Mouse (Mus musculus): ENCODE results near the gene Trappc4. TPM values are rescaled to one million over a fixed set of nuclear protein-coding genes. Genes with fewer than 3 reads are reported as not detected.
"Not testable (repeated sequence)": the region's sequence is repeated elsewhere in the genome, so short reads cannot be mapped to it uniquely, and the experiment has no call there.

The Trappc4 gene
- polyA plus RNA-seq (2015; fragmentation: Nextera tagmentation; extraction: Ambion mirVana) = 42.8 and 46.3 TPM in 2 replicates

DNA sequence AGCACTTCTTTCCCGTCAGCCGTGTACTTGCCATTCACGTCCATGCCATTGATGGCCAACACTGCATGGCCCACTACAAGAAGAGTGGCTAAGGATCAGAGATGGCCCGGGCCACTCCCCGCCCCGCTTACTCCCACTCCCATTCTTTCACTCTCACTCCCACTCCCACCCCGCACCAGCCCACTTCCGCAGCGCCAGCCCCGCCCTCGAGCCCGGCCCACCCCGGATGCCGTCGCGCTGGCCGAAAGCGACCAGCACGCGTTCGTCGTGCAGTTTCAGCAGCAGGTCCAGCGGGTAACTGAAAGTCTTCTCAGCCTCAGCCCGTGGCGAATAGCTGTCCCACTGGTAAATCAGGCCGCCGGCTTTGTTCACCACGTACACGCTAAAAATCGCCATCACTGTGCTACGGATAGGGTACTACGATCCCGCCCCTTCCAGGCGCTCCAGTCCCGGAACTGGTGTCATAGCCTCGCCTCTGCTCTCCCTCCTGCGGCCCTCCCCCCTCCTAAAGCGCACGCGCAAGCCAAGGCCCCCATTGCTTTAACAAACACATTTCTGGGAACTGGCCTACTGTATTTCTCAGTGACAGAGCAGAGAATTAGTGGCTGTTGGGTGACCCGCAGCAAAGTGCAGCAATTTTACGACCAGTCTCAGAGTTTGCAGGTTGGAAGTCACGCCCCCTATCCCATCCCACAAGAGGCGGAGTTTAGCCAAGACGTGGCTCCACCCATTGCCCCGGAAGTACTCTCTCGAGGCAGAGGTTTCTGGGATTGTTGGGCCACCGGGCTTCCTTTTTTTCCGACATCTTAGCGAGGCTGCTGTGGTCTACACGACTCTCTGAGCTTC, at the start of gene Trappc4, which contains the start of gene Rps25:
TSS of gene Trappc4 (minus strand) at position 695 of the 846 bp plus-strand sequence.
TSS of gene Rps25 (plus strand) at position 234 of the 846 bp plus-strand sequence.
- peak; percentile 94 for ATAC-seq (ENCODE audit: low read depth)
- Histone ChIP-seq H3K9me3 (replicated peaks; ENCODE audit: control insufficient read depth, low read length) (no peaks in the 10 kb centered on the region), H3K9ac (ENCODE audit: low read depth, low read length) (peak within 1 kb of the TSS; percentile 55), H3K4me2 (ENCODE audit: low read depth, low read length) (peak within 1 kb of the TSS; percentile 86), H3K27ac (ENCODE audit: low read length) (peak within 1 kb of the TSS; percentile 92), H3K4me3 (ENCODE audit: low read depth, low read length) (peak within 1 kb of the TSS; percentile 95), H3K27me3 (ENCODE audit: control insufficient read depth, insufficient read depth, low read depth, low read length) (no peaks in the 10 kb centered on the region), H3K4me1 (ENCODE audit: control insufficient read depth, low read depth, low read length) (peaks cover 36% of the 10 kb centered on the region), H3K36me3 (ENCODE audit: control insufficient read depth, insufficient read depth) (peaks cover 38% of the 10 kb centered on the region)
- under 1% methylated on average over 51 of the region's 51 CpGs for WGBS (ENCODE audit: insufficient replicate concordance)

DNA sequence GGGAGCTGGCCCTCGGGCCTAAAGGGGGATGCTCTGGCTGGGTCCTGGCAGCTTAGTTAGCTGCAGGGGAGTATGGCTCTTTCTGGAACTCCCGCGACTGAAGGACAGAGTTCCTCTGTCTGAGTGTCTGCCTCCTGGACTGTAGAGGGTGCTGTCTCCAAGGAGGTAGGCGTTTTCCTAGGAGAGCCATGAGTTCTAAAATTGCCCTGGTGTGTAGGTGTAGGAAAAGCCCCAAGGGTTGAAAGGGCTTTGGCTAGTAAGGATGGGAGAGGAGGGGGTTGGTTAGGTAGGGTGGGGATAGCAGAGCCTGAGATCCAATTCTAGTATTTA, 47.5 kb upstream of the Trappc4 start, which contains the start of gene Upk2:
TSS of gene Upk2 (minus strand) at position 86 of the 330 bp plus-strand sequence.
- H3K9ac ChIP-seq (ENCODE audit: low read depth, low read length) = no peak within 1 kb of the TSS

GRCm38 (mm10) chr9:44454132-44454890, 46.9 kb upstream of the Trappc4 start:
- no peaks in the 10 kb centered on the region for H3K9me3 ChIP-seq (replicated peaks; ENCODE audit: control insufficient read depth, low read length)
- WGBS (ENCODE audit: insufficient replicate concordance) = 14% methylated on average over 14 of the region's 14 CpGs
- peaks cover 15% of the 10 kb centered on the region for H3K27me3 ChIP-seq (ENCODE audit: control insufficient read depth, insufficient read depth, low read depth, low read length)
- no peak overlapping the region for H3K4me3 ChIP-seq (ENCODE audit: low read depth, low read length)
- no peak overlapping the region for H3K27ac ChIP-seq (ENCODE audit: low read length)
- no peak overlapping the region for H3K9ac ChIP-seq (ENCODE audit: low read depth, low read length)
- H3K36me3 ChIP-seq (ENCODE audit: control insufficient read depth, insufficient read depth) = no peaks in the 10 kb centered on the region
- H3K4me1 ChIP-seq (ENCODE audit: control insufficient read depth, low read depth, low read length) = no peaks in the 10 kb centered on the region
- ATAC-seq (ENCODE audit: low read depth) = peak; percentile 54; the same call in 1 of the 2 replicates
- no peak overlapping the region for H3K4me2 ChIP-seq (ENCODE audit: low read depth, low read length)

More for the DNA sequence above, 47.5 kb upstream of the Trappc4 start, which contains the start of gene Upk2:
- H3K4me2 ChIP-seq (ENCODE audit: low read depth, low read length) = no peak within 1 kb of the TSS
- WGBS (ENCODE audit: insufficient replicate concordance) = 29% methylated on average over 4 of the region's 4 CpGs
- no peak within 1 kb of the TSS for H3K4me3 ChIP-seq (ENCODE audit: low read depth, low read length)
- H3K27me3 ChIP-seq (ENCODE audit: control insufficient read depth, insufficient read depth, low read depth, low read length) = peaks cover 15% of the 10 kb centered on the region
- ATAC-seq (ENCODE audit: low read depth) = no peak
- no peaks in the 10 kb centered on the region for H3K36me3 ChIP-seq (ENCODE audit: control insufficient read depth, insufficient read depth)
- H3K27ac ChIP-seq (ENCODE audit: low read length) = no peak within 1 kb of the TSS
- no peaks in the 10 kb centered on the region for H3K9me3 ChIP-seq (replicated peaks; ENCODE audit: control insufficient read depth, low read length)
- no peaks in the 10 kb centered on the region for H3K4me1 ChIP-seq (ENCODE audit: control insufficient read depth, low read depth, low read length)

DNA sequence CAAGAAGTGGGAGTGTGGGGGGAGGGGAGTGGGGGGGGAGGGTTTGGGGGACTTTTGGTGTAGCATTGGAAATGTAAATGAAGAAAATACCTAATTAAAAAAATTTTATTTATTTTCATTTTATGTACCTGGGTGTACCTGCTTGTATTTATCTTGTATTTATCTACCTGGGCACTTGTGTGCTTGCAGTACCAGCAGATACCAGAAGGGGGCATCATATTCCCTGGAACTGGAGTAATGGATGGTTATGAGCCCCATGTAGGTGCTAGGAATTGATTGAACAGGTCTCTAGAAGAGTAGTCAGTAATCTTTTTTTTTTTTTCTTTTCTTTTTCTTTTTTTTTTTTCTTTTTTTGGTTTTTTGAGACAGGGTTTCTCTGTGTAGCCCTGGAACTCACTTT, 43.0 kb upstream of the Trappc4 start:
- Histone ChIP-seq H3K36me3 (ENCODE audit: control insufficient read depth, insufficient read depth) (no peaks in the 10 kb centered on the region), H3K4me2 (ENCODE audit: low read depth, low read length) (no peak overlapping the region), H3K4me3 (ENCODE audit: low read depth, low read length) (no peak overlapping the region), H3K9ac (ENCODE audit: low read depth, low read length) (no peak overlapping the region), H3K27me3 (ENCODE audit: control insufficient read depth, insufficient read depth, low read depth, low read length) (peaks cover 10% of the 10 kb centered on the region), H3K27ac (ENCODE audit: low read length) (no peak overlapping the region), H3K9me3 (replicated peaks; ENCODE audit: control insufficient read depth, low read length) (no peaks in the 10 kb centered on the region), H3K4me1 (ENCODE audit: control insufficient read depth, low read depth, low read length) (no peaks in the 10 kb centered on the region)
- no peak for ATAC-seq (ENCODE audit: low read depth)

GRCm38 (mm10) chr9:44444402-44445025, 37.1 kb upstream of the Trappc4 start:
- H3K27me3 ChIP-seq (ENCODE audit: control insufficient read depth, insufficient read depth, low read depth, low read length); ATAC-seq (ENCODE audit: low read depth); H3K36me3 ChIP-seq (ENCODE audit: control insufficient read depth, insufficient read depth); H3K4me1 ChIP-seq (ENCODE audit: control insufficient read depth, low read depth, low read length); H3K27ac ChIP-seq (ENCODE audit: low read length); H3K9ac ChIP-seq (ENCODE audit: low read depth, low read length); H3K9me3 ChIP-seq (replicated peaks; ENCODE audit: control insufficient read depth, low read length); H3K4me3 ChIP-seq (ENCODE audit: low read depth, low read length); H3K4me2 ChIP-seq (ENCODE audit: low read depth, low read length): not testable (repeated sequence)
- WGBS (ENCODE audit: insufficient replicate concordance) = 65% methylated on average over 7 of the region's 7 CpGs

GRCm38 (mm10) chr9:44440961-44441360, 33.6 kb upstream of the Trappc4 start, which contains the start of gene Foxr1:
Foxr1 (minus strand) TSS chr9:44441136.
- no peaks in the 10 kb centered on the region for H3K36me3 ChIP-seq (ENCODE audit: control insufficient read depth, insufficient read depth)
- H3K27me3 ChIP-seq (ENCODE audit: control insufficient read depth, insufficient read depth, low read depth, low read length) = no peaks in the 10 kb centered on the region
- no peaks in the 10 kb centered on the region for H3K9me3 ChIP-seq (replicated peaks; ENCODE audit: control insufficient read depth, low read length)
- no peak for ATAC-seq (ENCODE audit: low read depth)
- H3K4me3 ChIP-seq (ENCODE audit: low read depth, low read length) = no peak within 1 kb of the TSS
- H3K4me1 ChIP-seq (ENCODE audit: control insufficient read depth, low read depth, low read length) = no peaks in the 10 kb centered on the region
- 69% methylated on average over 19 of the region's 19 CpGs for WGBS (ENCODE audit: insufficient replicate concordance)
- no peak within 1 kb of the TSS for H3K27ac ChIP-seq (ENCODE audit: low read length)
- H3K9ac ChIP-seq (ENCODE audit: low read depth, low read length) = no peak within 1 kb of the TSS
- H3K4me2 ChIP-seq (ENCODE audit: low read depth, low read length) = no peak within 1 kb of the TSS

DNA sequence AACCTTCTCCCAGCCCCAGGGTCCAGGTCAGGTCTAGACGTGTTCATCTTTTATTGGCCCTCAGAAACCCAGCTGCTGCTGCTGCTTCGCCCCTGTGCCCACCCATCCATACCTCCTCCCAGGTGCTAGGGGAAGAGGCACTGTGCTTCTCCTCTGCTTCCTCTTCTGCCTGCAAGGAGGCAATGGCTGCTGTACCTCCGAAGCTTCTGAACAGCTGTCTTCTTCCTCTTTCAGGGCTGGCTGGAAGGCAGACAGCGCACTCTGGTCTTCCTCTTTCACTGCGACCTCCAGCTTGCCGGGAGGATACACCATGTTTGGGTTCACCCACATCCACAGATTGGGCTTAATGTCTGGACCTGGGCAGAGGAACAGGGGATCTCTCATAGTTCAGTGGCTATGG, 28.3 kb upstream of the Trappc4 start:
- H3K9ac ChIP-seq (ENCODE audit: low read depth, low read length) = no peak overlapping the region
- no peaks in the 10 kb centered on the region for H3K27me3 ChIP-seq (ENCODE audit: control insufficient read depth, insufficient read depth, low read depth, low read length)
- no peaks in the 10 kb centered on the region for H3K36me3 ChIP-seq (ENCODE audit: control insufficient read depth, insufficient read depth)
- H3K27ac ChIP-seq (ENCODE audit: low read length) = no peak overlapping the region
- no peak overlapping the region for H3K4me2 ChIP-seq (ENCODE audit: low read depth, low read length)
- no peak for ATAC-seq (ENCODE audit: low read depth)
- no peak overlapping the region for H3K4me3 ChIP-seq (ENCODE audit: low read depth, low read length)
- H3K9me3 ChIP-seq (replicated peaks; ENCODE audit: control insufficient read depth, low read length) = no peaks in the 10 kb centered on the region
- WGBS (ENCODE audit: insufficient replicate concordance) = 17% methylated on average over 6 of the region's 6 CpGs
- no peaks in the 10 kb centered on the region for H3K4me1 ChIP-seq (ENCODE audit: control insufficient read depth, low read depth, low read length)

DNA sequence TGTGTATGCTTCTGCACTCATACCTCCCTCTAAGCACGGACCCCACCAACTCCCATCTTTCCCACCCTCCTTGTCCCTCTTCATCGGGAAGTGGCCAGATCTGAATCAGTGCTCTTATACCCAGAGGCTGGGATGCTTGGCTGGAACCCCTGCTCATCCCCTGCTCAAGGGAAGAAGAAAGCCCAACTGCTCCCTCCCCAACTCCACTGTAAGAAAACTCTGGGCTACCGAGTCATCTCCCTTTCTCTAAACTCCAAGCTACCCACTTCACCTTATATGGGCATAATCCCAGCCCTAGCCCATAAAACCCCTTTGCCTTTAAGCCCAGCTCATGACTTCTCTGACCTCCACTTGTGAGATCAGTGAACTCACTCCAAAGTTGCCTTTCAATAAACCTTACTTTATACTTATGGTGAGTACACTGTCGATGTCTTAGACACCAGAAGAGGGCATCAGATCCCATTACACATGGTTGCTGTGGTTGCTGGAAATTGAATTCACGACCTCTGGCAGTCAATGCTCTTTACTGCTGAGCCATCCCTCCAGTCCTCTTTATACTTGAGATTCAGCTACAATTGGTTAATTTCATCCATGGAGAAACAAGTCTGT, 25.3 kb upstream of the Trappc4 start:
- Histone ChIP-seq H3K9ac (ENCODE audit: low read depth, low read length) (no peak overlapping the region), H3K27ac (ENCODE audit: low read length) (no peak overlapping the region), H3K4me1 (ENCODE audit: control insufficient read depth, low read depth, low read length) (no peaks in the 10 kb centered on the region), H3K27me3 (ENCODE audit: control insufficient read depth, insufficient read depth, low read depth, low read length) (no peaks in the 10 kb centered on the region), H3K4me2 (ENCODE audit: low read depth, low read length) (no peak overlapping the region), H3K4me3 (ENCODE audit: low read depth, low read length) (no peak overlapping the region), H3K36me3 (ENCODE audit: control insufficient read depth, insufficient read depth) (no peaks in the 10 kb centered on the region), H3K9me3 (replicated peaks; ENCODE audit: control insufficient read depth, low read length) (no peaks in the 10 kb centered on the region)
- WGBS (ENCODE audit: insufficient replicate concordance) = 35% methylated on average over 5 of the region's 5 CpGs
- no peak for ATAC-seq (ENCODE audit: low read depth)

All from liver, embryonic 16.5 days (tissue).